Mouse (Mus musculus) midbrain, embryonic 11.5 days (tissue): ENCODE data around the gene Mrpl55. TPM values are rescaled to one million over a fixed set of nuclear protein-coding genes. Genes with fewer than 3 reads are reported as not detected.

Source experiments
- ATAC-seq: fragments of 200-750 bp; cut with Nextera tagmentation; 2 replicates; pipeline ENCODE4 v1.8.0; 2017; ENCODE audit warnings: moderate TSS enrichment, moderate library complexity; ENCODE audit not compliant: low FRiP score
- DNase-seq: peaks from one replicate; pipeline ENCODE4 v3.0.0; 2015; ENCODE audit warnings: low spot score; ENCODE audit errors: missing footprints
- H3K27ac ChIP-seq: fragments of 300-500 bp; sonication (generic); 2 replicates; pipeline ENCODE4 v1.5.1; 2014; ENCODE audit warnings: low read depth, low read length
- H3K27me3 ChIP-seq: fragments of 300-500 bp; sonication (generic); 2 replicates; pipeline ENCODE4 v1.6.1; 2014; ENCODE audit warnings: mild to moderate bottlenecking, low read length, moderate library complexity, mixed read lengths; ENCODE audit not compliant: control insufficient read depth, insufficient read depth
- H3K36me3 ChIP-seq: fragments of 300-500 bp; sonication (generic); 2 replicates; pipeline ENCODE4 v1.6.1; 2014; ENCODE audit warnings: mild to moderate bottlenecking, low read length, moderate library complexity, mixed read lengths; ENCODE audit not compliant: control insufficient read depth, insufficient read depth
- H3K4me1 ChIP-seq: fragments of 300-500 bp; sonication (generic); 2 replicates; pipeline ENCODE4 v1.6.1; 2014; ENCODE audit warnings: low read length; ENCODE audit not compliant: control insufficient read depth, insufficient read depth
- H3K4me2 ChIP-seq: fragments of 300-500 bp; sonication (generic); 2 replicates; pipeline ENCODE4 v1.6.1; 2014; ENCODE audit warnings: mild to moderate bottlenecking, moderate library complexity
- H3K4me3 ChIP-seq: fragments of 300-500 bp; sonication (generic); 2 replicates; pipeline ENCODE4 v1.5.1; 2014; ENCODE audit warnings: low read depth, low read length
- H3K9ac ChIP-seq: fragments of 300-500 bp; sonication (generic); 2 replicates; pipeline ENCODE4 v1.6.1; 2014; ENCODE audit warnings: low read length
- H3K9me3 ChIP-seq: fragments of 300-500 bp; sonication (generic); 2 replicates; pipeline ENCODE4 v1.6.1; 2016; ENCODE audit warnings: low read length; ENCODE audit not compliant: control insufficient read depth
- WGBS: fragments of 180-500 bp; shearing (Covaris S2); extraction: QIAGEN DNeasy Blood & Tissue Kit; methylation state at CpG from one replicate; pipeline ENCODE4 v1.1.7; 2014; 5-methylcytosine and 5-hydroxymethylcytosine counted together
- polyA plus RNA-seq: library from polyadenylated mRNA; unstranded; fragments of >200 nt; fragmentation: Nextera tagmentation; extraction: Ambion mirVana; gene quantifications from 2 replicates; pipeline ENCODE4 v1.2.1, GENCODE M21; 2014

Mrpl55 gene
- polyA plus RNA-seq, 1 experiment from 2014 or later, result 93.3 TPM

DNA sequence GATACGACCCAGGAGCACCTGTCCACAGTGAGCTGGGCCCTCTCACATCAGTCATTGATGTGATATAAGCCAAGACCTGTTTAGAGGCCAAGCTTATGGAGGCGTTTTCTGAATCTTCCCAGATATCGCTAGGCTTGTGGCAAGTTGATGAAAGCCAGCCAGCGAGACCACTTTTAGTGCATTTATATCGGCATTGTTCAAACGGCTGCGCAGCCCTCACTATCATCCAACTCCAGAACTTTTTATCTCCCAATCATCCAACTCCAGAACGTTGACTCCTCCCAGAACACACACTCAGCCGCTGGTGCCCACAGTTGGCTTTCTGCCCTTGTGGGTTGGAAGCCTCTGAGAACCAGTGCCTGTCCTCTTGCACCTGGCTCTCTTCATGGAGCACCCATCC, 37.9 kb upstream of the Mrpl55 start:
- Histone ChIP-seq H3K9me3 (no peaks in the 10 kb centered on the region), H3K4me3 (no peak overlapping the region), H3K27me3 (no peaks in the 10 kb centered on the region), H3K4me2 (peak overlapping the region; percentile 50), H3K27ac (no peak overlapping the region), H3K36me3 (no peaks in the 10 kb centered on the region), H3K4me1 (peaks cover 8% of the 10 kb centered on the region), H3K9ac (no peak overlapping the region)
- no peak for ATAC-seq
- DNase-seq, result no peak
- WGBS, result 87% methylated on average over 9 of the region's 9 CpGs

DNA sequence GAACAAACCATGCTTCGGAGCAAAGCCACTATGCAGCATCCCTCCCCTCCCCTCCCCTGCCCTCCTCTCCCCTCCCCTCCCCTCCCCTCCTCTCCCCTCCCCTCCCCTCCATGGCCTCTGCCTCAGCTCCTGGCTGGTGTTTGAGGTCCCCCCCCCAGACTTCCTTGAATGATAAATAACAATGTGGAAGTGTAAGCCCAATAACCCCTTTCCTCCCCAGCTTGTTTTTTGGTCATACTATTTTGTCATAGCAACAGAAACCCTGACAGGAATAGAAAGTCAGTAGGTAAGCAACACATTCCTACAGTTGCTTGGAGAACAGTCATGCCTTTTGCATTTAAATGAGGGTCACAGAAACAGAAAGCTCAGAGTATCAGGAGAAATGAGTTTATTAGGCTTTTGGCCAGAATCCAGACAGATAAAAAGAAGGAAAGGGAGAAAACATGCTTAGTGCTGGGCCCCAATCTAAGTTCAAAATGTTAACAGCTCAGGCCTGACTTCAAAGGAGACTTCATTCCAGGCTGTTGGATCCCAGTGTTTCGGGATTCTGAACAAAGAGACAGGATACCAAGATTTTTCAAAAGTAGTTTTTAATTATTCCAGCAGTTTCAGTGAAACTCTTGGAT, 36.6 kb upstream of the Mrpl55 start:
- no peaks in the 10 kb centered on the region for H3K36me3 ChIP-seq
- no peak overlapping the region for H3K4me3 ChIP-seq
- no peaks in the 10 kb centered on the region for H3K9me3 ChIP-seq
- no peak overlapping the region for H3K27ac ChIP-seq
- WGBS, result 64% methylated on average over 2 of the region's 2 CpGs
- peaks cover 8% of the 10 kb centered on the region for H3K4me1 ChIP-seq
- DNase-seq, result no peak
- H3K27me3 ChIP-seq, result no peaks in the 10 kb centered on the region
- no peak overlapping the region for H3K4me2 ChIP-seq
- no peak overlapping the region for H3K9ac ChIP-seq
- no peak for ATAC-seq

DNA sequence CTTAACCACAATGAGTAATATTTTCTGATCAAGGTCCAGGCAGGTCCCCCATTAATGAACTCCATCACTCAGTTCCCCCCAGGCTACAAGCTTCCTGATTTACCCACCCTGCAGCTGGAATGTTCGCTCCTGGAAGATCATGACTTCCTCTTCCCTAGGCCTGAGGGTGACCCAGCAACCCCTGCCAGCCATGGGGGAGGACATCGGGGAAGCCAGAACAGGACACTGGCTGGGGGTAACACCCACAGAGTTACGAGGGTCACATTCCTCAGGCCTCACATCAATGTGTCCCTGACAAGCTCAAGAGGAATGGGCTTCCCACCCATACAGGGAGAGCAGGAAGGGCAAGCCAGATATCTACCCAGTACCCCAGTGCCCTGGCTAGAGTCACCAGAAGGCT, 32.5 kb upstream of the Mrpl55 start:
- 82% methylated on average over 3 of the region's 3 CpGs for WGBS
- Histone ChIP-seq H3K36me3 (no peaks in the 10 kb centered on the region), H3K27ac (no peak overlapping the region), H3K4me1 (no peaks in the 10 kb centered on the region), H3K9ac (no peak overlapping the region), H3K27me3 (peaks cover 2% of the 10 kb centered on the region), H3K4me2 (no peak overlapping the region), H3K9me3 (no peaks in the 10 kb centered on the region), H3K4me3 (no peak overlapping the region)
- no peak for ATAC-seq
- no peak for DNase-seq

DNA sequence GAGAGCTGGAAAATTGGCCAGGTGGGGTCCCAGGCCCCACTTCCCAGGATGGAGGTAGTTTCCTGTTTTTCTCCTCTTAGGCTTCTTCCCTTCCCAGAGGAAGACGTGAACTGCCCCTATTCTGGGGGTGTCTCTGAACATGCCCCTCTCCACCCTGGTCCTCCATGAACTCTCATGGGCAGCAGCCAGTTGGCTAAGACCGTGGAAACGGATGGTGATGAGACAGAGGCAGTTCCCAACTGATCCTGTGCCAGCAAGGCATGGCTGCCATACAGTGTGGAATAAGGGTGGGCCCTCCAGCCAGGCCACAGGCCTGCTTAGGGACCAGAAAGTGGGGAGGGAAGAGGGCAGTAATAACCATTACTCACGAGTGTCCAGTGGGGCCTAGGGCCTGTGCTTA, 31.7 kb upstream of the Mrpl55 start:
- ATAC-seq, result no peak

DNA sequence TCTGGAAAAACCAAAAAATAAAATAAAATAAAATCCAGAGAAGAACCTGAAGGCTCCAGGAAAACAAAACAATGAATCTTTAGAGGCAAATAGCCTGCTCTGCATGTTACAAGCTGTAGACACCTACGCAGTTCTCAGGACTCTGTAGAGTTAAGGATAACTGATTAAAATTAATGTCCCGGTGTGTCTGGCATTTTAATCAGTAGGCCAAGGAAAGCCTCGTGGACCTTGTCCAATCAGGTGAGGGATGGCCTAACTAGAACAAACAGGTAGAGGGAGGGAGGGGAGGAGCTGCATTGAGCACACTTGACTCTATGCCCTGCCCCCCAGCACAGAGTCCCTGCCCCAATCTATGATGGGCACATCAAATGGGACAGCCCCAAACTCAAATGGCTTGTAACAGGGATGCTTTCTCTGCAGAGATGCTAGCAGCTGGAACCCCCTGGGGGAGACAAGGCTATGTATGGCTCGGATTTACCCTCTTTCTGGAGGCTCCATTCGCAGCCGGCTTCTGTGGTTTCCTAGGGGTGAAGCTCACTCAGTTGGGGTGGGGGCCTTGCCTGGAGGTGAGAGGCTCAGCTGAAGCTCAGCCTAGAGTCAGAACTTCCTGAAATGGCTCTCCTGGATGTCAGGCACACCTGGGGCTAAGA, 28.0 kb upstream of the Mrpl55 start:
- Histone ChIP-seq H3K4me3 (no peak overlapping the region), H3K27me3 (peaks cover 42% of the 10 kb centered on the region), H3K9me3 (no peaks in the 10 kb centered on the region), H3K36me3 (no peaks in the 10 kb centered on the region), H3K9ac (no peak overlapping the region), H3K4me1 (no peaks in the 10 kb centered on the region), H3K27ac (no peak overlapping the region), H3K4me2 (no peak overlapping the region)
- DNase-seq (no peak), ATAC-seq (no peak)
- 60% methylated on average over 6 of the region's 6 CpGs for WGBS

More for the DNA sequence above, 31.7 kb upstream of the Mrpl55 start:
- no peaks in the 10 kb centered on the region for H3K9me3 ChIP-seq
- peaks cover 10% of the 10 kb centered on the region for H3K27me3 ChIP-seq
- no peaks in the 10 kb centered on the region for H3K4me1 ChIP-seq
- H3K27ac ChIP-seq, result no peak overlapping the region
- no peak for DNase-seq
- no peaks in the 10 kb centered on the region for H3K36me3 ChIP-seq
- no peak overlapping the region for H3K4me3 ChIP-seq
- H3K9ac ChIP-seq, result no peak overlapping the region
- 78% methylated on average over 4 of the region's 4 CpGs for WGBS
- no peak overlapping the region for H3K4me2 ChIP-seq

DNA sequence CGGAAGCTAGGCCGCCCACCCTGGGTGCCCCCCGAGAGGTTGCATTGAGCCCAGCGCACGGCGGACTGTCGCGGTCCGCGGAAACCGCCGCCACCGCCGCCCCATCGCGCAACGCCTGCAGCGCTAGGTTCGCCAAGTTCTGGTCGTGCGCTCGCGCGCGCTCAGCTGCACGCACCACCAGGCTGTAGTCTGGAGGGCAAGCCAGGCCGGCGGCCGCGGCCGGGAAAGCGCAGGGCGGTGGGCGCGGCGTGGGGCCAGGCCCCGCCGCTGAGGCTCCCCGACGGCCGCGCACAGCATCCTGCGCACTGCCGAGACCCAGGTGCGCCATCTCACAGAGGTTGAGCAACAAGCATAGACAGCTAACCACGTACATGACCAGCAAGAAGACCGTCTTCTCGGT, 25.8 kb upstream of the Mrpl55 start:
- H3K36me3 ChIP-seq, result no peaks in the 10 kb centered on the region
- WGBS, result 3% methylated on average over 42 of the region's 48 CpGs
- ATAC-seq (no peak), DNase-seq (no peak)
- no peak overlapping the region for H3K4me2 ChIP-seq
- H3K27ac ChIP-seq, result no peak overlapping the region
- no peak overlapping the region for H3K4me3 ChIP-seq
- H3K4me1 ChIP-seq, result no peaks in the 10 kb centered on the region
- H3K27me3 ChIP-seq, result peaks cover 42% of the 10 kb centered on the region
- no peaks in the 10 kb centered on the region for H3K9me3 ChIP-seq
- H3K9ac ChIP-seq, result no peak overlapping the region

DNA sequence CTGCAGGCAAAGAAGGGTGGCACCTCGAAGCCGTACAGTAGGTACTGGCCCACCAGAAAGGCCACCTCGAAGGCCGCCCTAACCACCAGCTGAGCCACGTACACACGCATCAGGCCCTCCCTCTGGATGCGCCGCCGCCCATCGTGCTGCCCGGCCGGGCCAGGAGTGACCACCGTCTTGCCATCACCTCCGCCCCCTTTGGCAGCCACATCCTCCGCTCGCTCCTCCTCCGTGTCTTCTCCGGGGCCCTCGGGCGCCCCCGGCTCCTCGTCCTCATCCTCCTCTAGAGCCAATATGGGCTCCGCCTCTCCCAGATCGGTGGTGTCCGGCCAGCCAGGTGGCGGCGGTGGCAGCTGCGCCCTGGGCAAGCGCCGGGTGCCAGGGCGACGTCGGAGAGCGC, 25.4 kb upstream of the Mrpl55 start:
- WGBS, result 8% methylated on average over 33 of the region's 34 CpGs
- Histone ChIP-seq H3K4me3 (no peak overlapping the region), H3K4me1 (no peaks in the 10 kb centered on the region), H3K4me2 (no peak overlapping the region), H3K27ac (no peak overlapping the region), H3K9me3 (no peaks in the 10 kb centered on the region), H3K27me3 (peaks cover 42% of the 10 kb centered on the region), H3K36me3 (no peaks in the 10 kb centered on the region), H3K9ac (no peak overlapping the region)
- DNase-seq, result peak; percentile 82
- no peak for ATAC-seq

DNA sequence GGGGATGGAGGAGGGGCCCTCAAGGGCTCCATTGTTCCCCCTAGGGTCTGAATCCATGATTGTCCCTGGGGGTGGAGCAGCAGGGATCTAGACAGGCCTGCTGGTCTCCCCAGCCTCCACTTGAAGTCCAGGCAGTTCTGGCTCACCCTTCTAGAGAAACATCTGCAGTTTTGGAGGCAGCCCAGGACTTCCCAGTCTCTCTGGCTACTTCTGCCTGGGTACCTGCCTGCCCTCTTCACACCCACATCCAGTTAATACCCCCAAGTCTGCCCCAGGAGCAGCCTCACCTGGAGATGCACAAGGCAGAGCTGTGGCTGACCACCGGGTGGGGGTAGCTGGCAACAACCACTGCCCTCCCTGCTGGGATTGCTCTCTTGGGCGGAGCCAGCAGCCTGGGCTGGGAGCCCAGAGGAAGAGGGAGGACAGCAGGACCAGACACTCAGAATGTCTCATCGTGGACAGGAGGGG, 19.4 kb upstream of the Mrpl55 start, which contains the start of gene Gjc2:
TSS of gene Gjc2 (minus strand) at position 350 of the 468 bp plus-strand sequence.
- no peaks in the 10 kb centered on the region for H3K9me3 ChIP-seq
- no peak within 1 kb of the TSS for H3K4me3 ChIP-seq
- no peaks in the 10 kb centered on the region for H3K36me3 ChIP-seq
- DNase-seq (no peak), ATAC-seq (no peak)
- H3K4me2 ChIP-seq, result no peak within 1 kb of the TSS
- H3K9ac ChIP-seq, result no peak within 1 kb of the TSS
- no peak within 1 kb of the TSS for H3K27ac ChIP-seq
- 11% methylated on average over 3 of the region's 3 CpGs for WGBS
- H3K4me1 ChIP-seq, result no peaks in the 10 kb centered on the region
- H3K27me3 ChIP-seq, result peaks cover 9% of the 10 kb centered on the region

DNA sequence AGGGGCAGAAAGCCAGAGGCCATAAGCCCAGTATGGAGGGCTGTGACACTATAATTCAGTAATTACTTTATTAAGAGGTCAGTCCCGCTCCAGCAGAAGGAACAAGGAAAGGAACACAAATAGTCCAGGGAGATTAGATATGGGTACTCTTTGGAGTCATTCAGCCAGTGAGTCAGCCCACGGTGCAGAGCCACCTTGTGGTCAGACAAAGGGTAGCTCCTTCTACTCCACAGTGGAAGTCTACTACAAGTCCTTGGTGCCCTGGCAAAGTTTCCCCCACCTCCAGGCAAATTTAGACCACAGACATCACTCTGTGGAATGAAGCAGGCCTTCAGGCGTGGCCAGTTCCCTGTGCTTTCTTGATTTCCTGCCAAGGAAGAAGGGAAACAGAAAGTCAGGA, 18.5 kb upstream of the Mrpl55 start:
- Histone ChIP-seq H3K9me3 (no peaks in the 10 kb centered on the region), H3K27ac (no peak overlapping the region), H3K36me3 (no peaks in the 10 kb centered on the region), H3K4me1 (no peaks in the 10 kb centered on the region), H3K4me3 (no peak overlapping the region), H3K4me2 (no peak overlapping the region), H3K9ac (no peak overlapping the region), H3K27me3 (no peaks in the 10 kb centered on the region; the same call in 1 of the 2 replicates)
- WGBS, result 50% methylated on average over 3 of the region's 3 CpGs
- ATAC-seq (no peak), DNase-seq (no peak)
